Mouse (Mus musculus) midbrain, embryonic 16.5 days (tissue): ENCODE measurements at regions not wholly inside any gene's neighbourhood (a gene's known extent, or its start where the extent isn't known, plus 50 kb on each side); places are given as distances from the start of the nearest gene placed in this dataset.

Experiments used
- ATAC-seq: fragments of 200-750 bp; cut with Nextera tagmentation; 2 replicates; pipeline ENCODE4 v1.8.0; 2017; ENCODE audit warnings: moderate TSS enrichment
- H3K27ac ChIP-seq: fragments of 300-500 bp; sonication (generic); 2 replicates; pipeline ENCODE4 v1.5.1; 2014; ENCODE audit warnings: mild to moderate bottlenecking, low read length, mixed read lengths
- H3K27me3 ChIP-seq: fragments of 300-500 bp; sonication (generic); 2 replicates; pipeline ENCODE4 v1.6.1; 2014; ENCODE audit warnings: low read depth, low read length, mixed read lengths; ENCODE audit not compliant: control insufficient read depth, insufficient read depth
- H3K36me3 ChIP-seq: fragments of 300-500 bp; sonication (generic); 2 replicates; pipeline ENCODE4 v1.6.1; 2014; ENCODE audit warnings: mild to moderate bottlenecking, low read length, moderate library complexity, mixed read lengths; ENCODE audit not compliant: control insufficient read depth, insufficient read depth
- H3K4me1 ChIP-seq: fragments of 300-500 bp; sonication (generic); 2 replicates; pipeline ENCODE4 v1.6.1; 2014; ENCODE audit warnings: mild to moderate bottlenecking, low read length, mixed read lengths; ENCODE audit not compliant: control insufficient read depth, insufficient read depth
- H3K4me2 ChIP-seq: fragments of 300-500 bp; sonication (generic); 2 replicates; pipeline ENCODE4 v1.6.1; 2014; ENCODE audit warnings: mild to moderate bottlenecking, low read length, mixed read lengths
- H3K4me3 ChIP-seq: fragments of 300-500 bp; sonication (generic); 2 replicates; pipeline ENCODE4 v1.5.1; 2014; ENCODE audit warnings: low read depth, mild to moderate bottlenecking, low read length, moderate library complexity, mixed read lengths
- H3K9ac ChIP-seq: fragments of 300-500 bp; sonication (generic); 2 replicates; pipeline ENCODE4 v1.6.1; 2014; ENCODE audit warnings: low read depth, low read length, mixed read lengths
- H3K9me3 ChIP-seq: fragments of 300-500 bp; sonication (generic); replicated peaks from 2 replicates; pipeline ENCODE4 v1.6.1; 2014; ENCODE audit warnings: mild to moderate bottlenecking, low read length, mixed read lengths; ENCODE audit not compliant: control insufficient read depth, poor library complexity, severe bottlenecking
- WGBS: fragments of 180-500 bp; shearing (Covaris S2); extraction: QIAGEN DNeasy Blood & Tissue Kit; methylation state at CpG from one replicate; pipeline ENCODE4 v1.1.7; 2014; 5-methylcytosine and 5-hydroxymethylcytosine counted together

GRCm38 (mm10) chr4:142722845-142723553 is 483.8 kb upstream of the Kazn start:
- Histone ChIP-seq H3K36me3 (no peaks in the 10 kb centered on the region), H3K9ac (no peak overlapping the region), H3K4me1 (0 out of 2 replicates have a peak, but pooled peaks cover 2% of the 10 kb centered on the region), H3K27ac (no peak overlapping the region), H3K4me3 (no peak overlapping the region), H3K27me3 (no peaks in the 10 kb centered on the region), H3K9me3 (no peaks in the 10 kb centered on the region), H3K4me2 (no peak overlapping the region)
- 53% methylated on average over 3 of the region's 3 CpGs for WGBS
- no peak for ATAC-seq

GRCm38 (mm10) chr4:142701606-142702005 is 462.4 kb upstream of the Kazn start:
- H3K4me2 ChIP-seq: no peak overlapping the region
- no peaks in the 10 kb centered on the region; the same call in 1 of the 2 replicates for H3K9me3 ChIP-seq

DNA sequence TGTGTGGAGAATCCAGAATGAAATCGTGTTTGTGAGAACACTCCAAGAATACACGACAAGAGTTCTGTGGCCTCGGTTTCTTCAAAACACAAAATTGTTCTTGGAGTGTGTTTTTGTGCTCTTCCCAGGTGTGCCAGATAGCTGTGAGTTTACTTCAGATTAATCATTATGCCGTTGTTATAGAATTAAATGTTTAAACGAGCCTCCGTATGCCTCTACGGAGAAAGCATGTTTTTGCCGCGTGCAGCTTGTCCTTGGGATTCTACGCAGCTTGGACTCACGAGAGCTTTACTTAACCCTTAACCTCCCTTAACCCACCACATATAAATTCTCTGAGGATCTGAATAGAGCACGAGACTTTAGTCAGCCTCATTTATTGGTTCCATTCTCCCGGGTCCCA is 455.7 kb upstream of the Kazn start:
- Histone ChIP-seq H3K4me3 (no peak overlapping the region), H3K27ac (no peak overlapping the region), H3K27me3 (no peaks in the 10 kb centered on the region), H3K9me3 (no peaks in the 10 kb centered on the region), H3K4me2 (no peak overlapping the region), H3K4me1 (no peaks in the 10 kb centered on the region), H3K9ac (no peak overlapping the region), H3K36me3 (no peaks in the 10 kb centered on the region)
- 46% methylated on average over 13 of the region's 13 CpGs for WGBS
- ATAC-seq: no peak

More at GRCm38 (mm10) chr4:142701606-142702005, 462.4 kb upstream of the Kazn start:
- no peaks in the 10 kb centered on the region for H3K27me3 ChIP-seq
- H3K27ac ChIP-seq: no peak overlapping the region
- ATAC-seq: no peak
- no peak overlapping the region for H3K4me3 ChIP-seq
- H3K4me1 ChIP-seq: no peaks in the 10 kb centered on the region
- no peaks in the 10 kb centered on the region for H3K36me3 ChIP-seq
- H3K9ac ChIP-seq: no peak overlapping the region
- WGBS: 90% methylated on average over 5 of the region's 5 CpGs

DNA sequence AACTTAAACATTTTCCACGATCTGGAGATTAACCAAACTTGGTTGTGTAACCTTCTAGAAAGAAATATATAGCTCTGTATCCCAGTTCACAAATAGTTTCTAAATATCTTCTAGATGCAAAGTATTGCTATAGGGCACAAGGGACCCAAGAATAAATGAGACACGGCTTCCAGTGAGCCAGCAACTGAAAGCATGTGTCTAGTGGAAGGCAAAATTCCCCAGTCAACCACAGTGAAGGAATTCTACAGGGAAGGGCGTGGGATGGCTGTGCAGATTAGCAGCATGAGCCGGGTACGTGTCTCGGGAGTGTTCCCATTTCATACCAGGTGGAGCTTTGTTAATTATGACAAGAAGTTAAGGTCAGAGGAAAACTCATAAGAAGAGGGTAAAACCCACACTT is 449.0 kb upstream of the Kazn start:
- Histone ChIP-seq H3K27me3 (no peaks in the 10 kb centered on the region), H3K27ac (no peak overlapping the region), H3K9me3 (no peaks in the 10 kb centered on the region), H3K4me1 (no peaks in the 10 kb centered on the region), H3K4me2 (no peak overlapping the region), H3K9ac (no peak overlapping the region), H3K36me3 (no peaks in the 10 kb centered on the region), H3K4me3 (no peak overlapping the region)
- 89% methylated on average over 6 of the region's 6 CpGs for WGBS
- ATAC-seq: no peak

GRCm38 (mm10) chr4:142677426-142677825 is 438.2 kb upstream of the Kazn start:
- no peak overlapping the region for H3K27ac ChIP-seq
- no peak for ATAC-seq
- no peaks in the 10 kb centered on the region for H3K36me3 ChIP-seq
- no peaks in the 10 kb centered on the region for H3K27me3 ChIP-seq
- H3K4me2 ChIP-seq: no peak overlapping the region
- H3K9me3 ChIP-seq: no peaks in the 10 kb centered on the region
- no peak overlapping the region for H3K4me3 ChIP-seq
- H3K9ac ChIP-seq: no peak overlapping the region
- 89% methylated on average over 4 of the region's 4 CpGs for WGBS
- H3K4me1 ChIP-seq: no peaks in the 10 kb centered on the region

DNA sequence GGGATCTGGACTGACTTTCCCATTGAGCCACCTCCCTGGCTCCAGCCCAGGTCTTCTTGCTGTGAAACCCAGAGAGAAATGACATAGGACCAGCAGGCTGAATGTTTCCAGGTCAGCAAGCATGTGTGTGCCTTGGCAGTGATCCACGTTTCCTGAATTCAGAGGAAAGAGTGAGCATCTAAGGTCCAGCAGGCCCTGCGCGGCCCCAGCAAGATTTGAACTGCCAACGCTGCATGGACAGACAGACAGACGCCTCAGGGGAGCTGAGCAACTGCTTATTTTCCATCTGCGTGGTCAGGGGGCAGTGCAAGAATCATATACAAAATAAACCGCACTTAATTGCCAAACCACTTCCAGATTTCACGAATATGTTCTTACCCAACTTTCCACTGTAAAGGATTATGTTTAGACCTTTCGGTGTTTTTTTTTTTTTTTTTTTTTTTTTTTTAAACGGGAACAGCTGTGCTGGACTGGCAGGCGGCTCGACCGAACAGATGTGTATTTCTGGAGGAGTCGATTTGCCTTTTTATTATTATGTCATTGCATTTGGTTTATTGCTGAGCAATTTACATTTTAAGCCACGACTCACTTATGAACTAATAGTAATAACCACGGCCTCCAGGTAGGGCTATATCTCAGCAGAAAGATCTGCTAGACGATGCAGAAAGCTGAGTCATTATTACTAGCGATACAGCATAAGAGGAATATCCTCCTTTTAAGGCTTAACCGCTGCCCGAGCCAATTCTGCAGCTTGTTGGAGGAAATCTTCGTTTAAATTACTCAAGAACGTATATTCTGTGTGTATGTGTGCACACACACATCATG is 435.7 kb upstream of the Kazn start:
- Histone ChIP-seq H3K9me3 (no peaks in the 10 kb centered on the region), H3K27me3 (no peaks in the 10 kb centered on the region), H3K27ac (no peak overlapping the region), H3K4me2 (no peak overlapping the region), H3K36me3 (no peaks in the 10 kb centered on the region), H3K4me1 (no peaks in the 10 kb centered on the region), H3K4me3 (no peak overlapping the region), H3K9ac (no peak overlapping the region)
- ATAC-seq: no peak
- 83% methylated on average over 22 of the region's 22 CpGs for WGBS

- Histone ChIP-seq H3K9ac (no peak overlapping the region), H3K9me3 (no peaks in the 10 kb centered on the region), H3K36me3 (no peaks in the 10 kb centered on the region), H3K27ac (no peak overlapping the region), H3K4me1 (no peaks in the 10 kb centered on the region), H3K27me3 (no peaks in the 10 kb centered on the region), H3K4me3 (no peak overlapping the region), H3K4me2 (no peak overlapping the region)
- 82% methylated on average over 8 of the region's 8 CpGs for WGBS
- ATAC-seq: no peak
These were observed 432.8 kb upstream of the Kazn start for GRCm38 (mm10) chr4:142671872-142672458.

- Histone ChIP-seq H3K9me3 (no peaks in the 10 kb centered on the region), H3K27me3 (no peaks in the 10 kb centered on the region), H3K9ac (no peak overlapping the region), H3K4me1 (no peaks in the 10 kb centered on the region), H3K4me3 (no peak overlapping the region), H3K36me3 (no peaks in the 10 kb centered on the region), H3K27ac (no peak overlapping the region), H3K4me2 (no peak overlapping the region)
- no peak for ATAC-seq
- WGBS: 73% methylated on average over 4 of the region's 4 CpGs
These were observed 425.6 kb upstream of the Kazn start for GRCm38 (mm10) chr4:142664781-142665180.

- no peaks in the 10 kb centered on the region for H3K9me3 ChIP-seq
- no peak for ATAC-seq
- 93% methylated on average over 6 of the region's 6 CpGs for WGBS
These were observed 419.0 kb upstream of the Kazn start for GRCm38 (mm10) chr4:142658156-142658555.

More at GRCm38 (mm10) chr4:142658156-142658555, 419.0 kb upstream of the Kazn start:
- Histone ChIP-seq H3K27me3 (no peaks in the 10 kb centered on the region), H3K4me1 (peaks cover 5% of the 10 kb centered on the region; the same call in 1 of the 2 replicates), H3K4me2 (no peak overlapping the region), H3K9ac (no peak overlapping the region), H3K27ac (no peak overlapping the region), H3K36me3 (no peaks in the 10 kb centered on the region), H3K4me3 (no peak overlapping the region)
